Mouse (Mus musculus) CH12.LX (cell line): Measurements from ENCODE around the gene Tmem269.

Source experiments
- CTCF ChIP-seq, 2 experiments: IDR thresholded peaks in 1 of 2; conservative IDR thresholded peaks in 1 of 2; 2 replicates each; pipeline ENCODE4 v1.5.1; 2011 to 2012; ENCODE audit warnings: low read depth in 2 of 2, low read length in 2 of 2, improper control_type of control experiment in 1 of 2, inconsistent platforms in 1 of 2, mild to moderate bottlenecking in 1 of 2, moderate library complexity in 1 of 2
- ELF1 ChIP-seq: IDR thresholded peaks from 2 replicates; pipeline ENCODE4 v1.6.1; 2014; ENCODE audit warnings: low read depth, mild to moderate bottlenecking, inconsistent platforms, low read length, improper control_type of control experiment
- EP300 ChIP-seq: IDR thresholded peaks from 2 replicates; pipeline ENCODE4 v1.6.1; 2011; ENCODE audit warnings: low read length, improper control_type of control experiment
- GABPA ChIP-seq: IDR thresholded peaks from 2 replicates; pipeline ENCODE4 v1.6.1; 2012; ENCODE audit warnings: low read depth, low read length, improper control_type of control experiment, inconsistent platforms; ENCODE audit not compliant: insufficient replicate concordance
- JUN ChIP-seq: IDR thresholded peaks from 2 replicates; pipeline ENCODE4 v1.6.1; 2011; ENCODE audit warnings: low read depth, mild to moderate bottlenecking, low read length, improper control_type of control experiment, moderate library complexity; ENCODE audit not compliant: insufficient read depth
- KAT2A ChIP-seq: IDR thresholded peaks from 2 replicates; pipeline ENCODE4 v1.6.1; 2012; ENCODE audit warnings: low read length, improper control_type of control experiment, inconsistent platforms; ENCODE audit not compliant: insufficient replicate concordance
- MAFK ChIP-seq: IDR thresholded peaks from 2 replicates; pipeline ENCODE4 v1.6.1; 2011; ENCODE audit warnings: low read length, improper control_type of control experiment; ENCODE audit not compliant: insufficient replicate concordance
- MEF2A ChIP-seq: IDR thresholded peaks from 2 replicates; pipeline ENCODE4 v1.6.1; 2014; ENCODE audit warnings: low read depth, mild to moderate bottlenecking, inconsistent platforms, low read length, improper control_type of control experiment, borderline replicate concordance
- MXI1 ChIP-seq: IDR thresholded peaks from 2 replicates; pipeline ENCODE4 v1.6.1; 2011; ENCODE audit warnings: mild to moderate bottlenecking, low read depth, low read length, improper control_type of control experiment
- POLR2A ChIP-seq: IDR thresholded peaks from 2 replicates; pipeline ENCODE4 v1.6.1; 2011; ENCODE audit warnings: low read depth, mild to moderate bottlenecking, improper control_type of control experiment, low read length
- ZC3H11A ChIP-seq: IDR thresholded peaks from 2 replicates; pipeline ENCODE4 v1.6.1; 2012; ENCODE audit warnings: low read depth, mild to moderate bottlenecking, inconsistent platforms, low read length, improper control_type of control experiment
- ZMIZ1 ChIP-seq: IDR thresholded peaks from 2 replicates; pipeline ENCODE4 v1.6.1; 2012; ENCODE audit warnings: low read depth, mild to moderate bottlenecking, inconsistent platforms, low read length, improper control_type of control experiment
- ZNF384 ChIP-seq: IDR thresholded peaks from 2 replicates; pipeline ENCODE4 v1.6.1; 2012; ENCODE audit warnings: low read depth, low read length, improper control_type of control experiment, inconsistent platforms

DNA sequence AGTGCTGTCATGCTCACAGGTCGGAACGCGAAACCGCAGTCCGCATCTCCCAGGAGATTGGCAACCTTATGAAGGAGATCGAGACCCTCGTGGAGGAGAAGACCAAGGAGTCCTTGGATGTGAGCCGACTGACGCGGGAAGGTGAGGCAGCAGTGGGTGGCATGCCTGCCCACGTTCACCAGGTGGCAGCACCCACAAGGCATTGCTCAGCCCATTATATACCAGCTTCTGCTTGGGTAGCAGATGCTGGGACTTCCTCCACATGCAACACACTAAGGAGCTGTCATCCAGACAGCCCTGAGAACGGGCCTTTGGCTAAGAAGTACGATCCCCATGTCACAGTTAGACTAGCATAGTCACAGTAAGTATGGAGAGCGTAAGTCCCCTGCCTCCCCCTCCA lies 23.6 kb upstream of the Tmem269 start:
- TF ChIP-seq ELF1 (no peak), MAFK (no peak), CTCF (conservative IDR thresholded peaks at IDR 0.05 in 1 of 2, IDR thresholded peaks at IDR 0.05 in 1 of 2; ENCODE audit: low read depth in 2 of 2, low read length in 2 of 2) (peak in 1 of 2 experiments; percentile 55; a peak in 2 of 4 replicates), MXI1 (no peak), ZMIZ1 (no peak), EP300 (no peak), JUN (no peak), ZNF384 (no peak), POLR2A (no peak), ZC3H11A (no peak), KAT2A (no peak), GABPA (no peak), MEF2A (no peak)
